Mouse (Mus musculus) cerebellum, postnatal 10 days (tissue): ENCODE data around the gene Gm5592.
"Not testable (repeated sequence)": the region's sequence is repeated elsewhere in the genome, so short reads cannot be mapped to it uniquely, and the experiment has no call there.

Experiments
- DNase-seq, 2 experiments: peaks; one replicate each; pipeline ENCODE4 v3.0.0; 2021; ENCODE audit warnings: mixed read lengths in 2 of 2

The Gm5592 gene

GRCm38 (mm10) chr7:41153541-41153940, at the start of gene Gm5592:
Gene Gm5592 (plus strand): TSS chr7:41153841.
- DNase-seq: not testable (repeated sequence)

- not testable (repeated sequence) for DNase-seq
These were observed 2.2 kb downstream of the Gm5592 start for GRCm38 (mm10) chr7:41155806-41156205.

- not testable (repeated sequence) for DNase-seq
These were observed 4.2 kb downstream of the Gm5592 start for GRCm38 (mm10) chr7:41157879-41158278.

- not testable (repeated sequence) for DNase-seq
These were observed 4.9 kb downstream of the Gm5592 start for GRCm38 (mm10) chr7:41158562-41158961.

GRCm38 (mm10) chr7:41193671-41194070, 40.0 kb downstream of the Gm5592 start:
- DNase-seq: no peak
